Mouse (Mus musculus): ENCODE measurements around the gene Arglu1. TPM values are rescaled to one million over a fixed set of nuclear protein-coding genes. Genes with fewer than 3 reads are reported as not detected.
A peak's percentile ranks its signal among the peaks of the same experiment; 100 is the strongest.

The Arglu1 gene
- 100 to 1,000 TPM; 124 to 252 (median 174) TPM for total RNA-seq (2018; cell fraction: chromatin; rRNA removed)
- total RNA-seq (2018; cell fraction: cytosol; rRNA removed), result 10 to 100 TPM; 12.9 to 27.5 (median 15.6) TPM
- total RNA-seq (2018; cell fraction: nucleus; rRNA removed), result 100 to 1,000 TPM in 17 of 26 experiments, 10 to 100 TPM in 9; 72.6 to 148 (median 109) TPM
- polyA plus RNA-seq (2018), result 27.7 to 33.5 TPM (median 33.3 TPM) in 3 replicates

- WGBS (ENCODE audit: missing documents), result under 1% methylated on average over 71 of the region's 81 CpGs
- Histone ChIP-seq H3K79me2 (ENCODE audit: inconsistent target) (peaks cover 42% of the 10 kb centered on the region), H3K27ac (peak within 1 kb of the TSS; percentile 39; the same call in 1 of the 2 replicates), H3K4me3 (ENCODE audit: inconsistent target) (peak within 1 kb of the TSS; percentile 68), H3K36me3 (ENCODE audit: inconsistent target) (no peaks in the 10 kb centered on the region)
These were observed at the start of gene Arglu1 for GRCm38 (mm10) chr8:8690146-8691092. TSS of gene Arglu1 (minus strand) at chr8:8690521.

GRCm38 (mm10) chr8:8737271-8737670 is 47.0 kb upstream of the Arglu1 start:
- H3K27ac ChIP-seq, result no peak overlapping the region
- no peak overlapping the region for H3K4me3 ChIP-seq (ENCODE audit: inconsistent target)
- H3K36me3 ChIP-seq (ENCODE audit: inconsistent target), result no peaks in the 10 kb centered on the region
- 93% methylated on average over 3 of the region's 3 CpGs for WGBS (ENCODE audit: missing documents)
- H3K79me2 ChIP-seq (ENCODE audit: inconsistent target), result no peaks in the 10 kb centered on the region

GRCm38 (mm10) chr8:8736826-8737225 is 46.5 kb upstream of the Arglu1 start:
- 91% methylated on average over 8 of the region's 8 CpGs for WGBS (ENCODE audit: missing documents)
- Histone ChIP-seq H3K27ac (no peak overlapping the region), H3K79me2 (ENCODE audit: inconsistent target) (no peaks in the 10 kb centered on the region), H3K4me3 (ENCODE audit: inconsistent target) (no peak overlapping the region), H3K36me3 (ENCODE audit: inconsistent target) (no peaks in the 10 kb centered on the region)

DNA sequence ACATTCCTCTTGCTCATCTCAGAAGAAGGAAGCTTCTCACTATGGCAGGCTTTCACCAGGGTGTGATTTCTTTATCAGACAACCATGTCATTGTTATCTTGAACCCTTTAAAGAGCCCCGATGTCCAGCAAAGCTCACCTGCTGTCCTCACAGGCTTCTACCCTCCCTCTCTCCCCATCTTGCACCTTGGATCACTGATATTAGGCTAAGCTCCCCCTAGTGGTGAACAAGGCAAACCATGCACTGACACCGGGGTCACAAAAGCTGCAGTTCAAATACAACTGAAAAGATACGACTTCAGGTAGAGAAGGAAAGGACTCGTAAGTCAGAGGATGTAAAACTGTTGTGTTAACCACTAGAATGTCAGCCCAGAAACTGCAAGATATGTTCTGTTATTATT is 43.5 kb upstream of the Arglu1 start:
- Histone ChIP-seq H3K36me3 (ENCODE audit: inconsistent target) (no peaks in the 10 kb centered on the region), H3K79me2 (ENCODE audit: inconsistent target) (no peaks in the 10 kb centered on the region), H3K27ac (no peak overlapping the region), H3K4me3 (ENCODE audit: inconsistent target) (no peak overlapping the region)
- 34% methylated on average over 4 of the region's 4 CpGs for WGBS (ENCODE audit: missing documents)

DNA sequence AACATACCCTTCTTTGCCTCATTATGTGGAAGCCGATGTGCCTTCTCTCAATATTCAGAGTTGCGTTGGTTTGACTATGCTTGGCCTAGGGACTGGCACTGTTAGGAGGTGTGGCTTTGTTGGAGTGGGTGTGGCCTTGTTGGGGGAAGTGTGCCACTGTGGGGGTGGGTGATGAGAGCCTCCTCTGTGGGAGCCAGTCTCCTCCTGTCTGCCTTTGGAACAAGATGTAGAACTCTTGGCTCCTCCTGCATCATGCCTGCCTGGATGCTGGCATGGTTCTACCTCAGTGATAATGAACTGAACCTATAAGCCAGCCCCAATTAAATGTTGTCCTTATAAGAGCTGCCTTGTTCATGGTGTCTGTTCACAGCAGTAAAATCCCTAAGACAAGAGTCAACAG is 38.3 kb upstream of the Arglu1 start:
- 96% methylated on average over 2 of the region's 2 CpGs for WGBS (ENCODE audit: missing documents)
- Histone ChIP-seq H3K79me2 (ENCODE audit: inconsistent target) (no peaks in the 10 kb centered on the region), H3K4me3 (ENCODE audit: inconsistent target) (no peak overlapping the region), H3K27ac (no peak overlapping the region), H3K36me3 (ENCODE audit: inconsistent target) (no peaks in the 10 kb centered on the region)

- no peaks in the 10 kb centered on the region for H3K79me2 ChIP-seq (ENCODE audit: inconsistent target)
- no peaks in the 10 kb centered on the region for H3K36me3 ChIP-seq (ENCODE audit: inconsistent target)
- H3K4me3 ChIP-seq (ENCODE audit: inconsistent target), result no peak overlapping the region
- 91% methylated on average over 2 of the region's 2 CpGs for WGBS (ENCODE audit: missing documents)
- no peak overlapping the region for H3K27ac ChIP-seq
These were observed 36.2 kb upstream of the Arglu1 start for GRCm38 (mm10) chr8:8726547-8726946.

DNA sequence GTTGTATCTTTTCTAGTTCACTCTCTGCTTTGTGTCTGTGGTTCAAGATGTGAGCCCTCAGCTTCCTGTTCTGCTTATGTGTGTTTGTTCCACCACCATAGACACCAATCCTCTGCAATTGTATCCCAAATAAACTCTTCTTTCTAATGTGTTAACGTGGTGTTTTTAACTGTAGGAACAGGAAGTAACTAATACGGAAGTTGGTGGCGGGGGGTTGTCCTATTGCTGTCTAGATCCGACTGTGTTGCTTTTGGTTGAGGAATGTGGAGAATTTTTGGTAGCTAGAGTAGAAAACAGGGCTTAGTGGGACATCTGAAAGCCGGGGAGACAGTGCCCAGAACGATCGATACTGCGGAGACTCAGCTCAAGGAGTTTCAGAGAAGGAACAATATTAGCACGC is 14.5 kb upstream of the Arglu1 start:
- H3K36me3 ChIP-seq (ENCODE audit: inconsistent target), result no peaks in the 10 kb centered on the region
- 59% methylated on average over 9 of the region's 9 CpGs for WGBS (ENCODE audit: missing documents)
- H3K4me3 ChIP-seq (ENCODE audit: inconsistent target), result no peak overlapping the region
- no peak overlapping the region for H3K27ac ChIP-seq
- no peaks in the 10 kb centered on the region for H3K79me2 ChIP-seq (ENCODE audit: inconsistent target)

DNA sequence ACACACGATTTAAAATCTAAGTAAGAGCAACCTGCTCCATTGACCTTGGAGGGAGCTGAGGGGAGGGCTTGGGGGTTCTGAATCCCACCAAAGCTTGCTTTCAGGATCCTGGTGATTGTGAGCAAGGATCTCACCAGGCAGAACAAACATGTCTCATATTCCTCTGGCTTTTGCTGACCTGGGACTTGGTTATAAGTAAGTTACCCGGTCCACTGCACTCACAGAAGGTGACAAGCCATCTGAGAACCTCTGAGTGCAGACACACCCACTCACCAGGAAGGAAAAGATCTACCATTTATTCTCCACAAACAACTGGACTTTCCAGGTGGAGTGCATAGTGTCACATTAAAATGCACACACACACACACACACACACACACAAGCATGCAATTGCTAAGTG is 13.3 kb upstream of the Arglu1 start:
- Histone ChIP-seq H3K4me3 (ENCODE audit: inconsistent target) (no peak overlapping the region), H3K36me3 (ENCODE audit: inconsistent target) (no peaks in the 10 kb centered on the region), H3K79me2 (ENCODE audit: inconsistent target) (no peaks in the 10 kb centered on the region), H3K27ac (no peak overlapping the region)
- 59% methylated on average over 2 of the region's 2 CpGs for WGBS (ENCODE audit: missing documents)

- 95% methylated on average over 10 of the region's 10 CpGs for WGBS (ENCODE audit: missing documents)
- no peak overlapping the region for H3K4me3 ChIP-seq (ENCODE audit: inconsistent target)
- H3K27ac ChIP-seq, result no peak overlapping the region
- no peaks in the 10 kb centered on the region for H3K36me3 ChIP-seq (ENCODE audit: inconsistent target)
- H3K79me2 ChIP-seq (ENCODE audit: inconsistent target), result no peaks in the 10 kb centered on the region
These were observed 10.5 kb upstream of the Arglu1 start for GRCm38 (mm10) chr8:8700821-8701220.

DNA sequence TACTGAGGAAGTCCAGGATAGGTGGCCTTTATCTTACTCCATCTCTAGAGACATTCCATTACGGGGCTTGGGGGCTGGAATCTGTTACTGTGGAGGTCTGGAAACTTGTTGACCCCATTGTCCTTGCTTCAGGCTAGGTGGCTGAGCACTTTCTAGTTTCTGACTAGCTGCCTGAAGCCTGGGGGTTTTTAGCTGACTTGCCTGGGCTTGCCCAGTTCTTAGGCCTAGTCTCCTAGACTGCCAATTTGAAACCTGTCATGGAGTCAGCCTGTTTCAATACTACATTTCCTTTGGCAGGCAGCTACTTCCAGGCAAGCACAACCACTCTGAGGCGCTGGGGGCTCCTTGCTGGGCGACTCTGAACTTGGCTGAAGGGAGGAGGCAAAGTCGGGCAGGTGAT is 9.9 kb upstream of the Arglu1 start:
- Histone ChIP-seq H3K27ac (no peak overlapping the region), H3K36me3 (ENCODE audit: inconsistent target) (no peaks in the 10 kb centered on the region), H3K4me3 (ENCODE audit: inconsistent target) (no peak overlapping the region), H3K79me2 (ENCODE audit: inconsistent target) (no peaks in the 10 kb centered on the region)
- WGBS (ENCODE audit: missing documents), result 87% methylated on average over 3 of the region's 4 CpGs

DNA sequence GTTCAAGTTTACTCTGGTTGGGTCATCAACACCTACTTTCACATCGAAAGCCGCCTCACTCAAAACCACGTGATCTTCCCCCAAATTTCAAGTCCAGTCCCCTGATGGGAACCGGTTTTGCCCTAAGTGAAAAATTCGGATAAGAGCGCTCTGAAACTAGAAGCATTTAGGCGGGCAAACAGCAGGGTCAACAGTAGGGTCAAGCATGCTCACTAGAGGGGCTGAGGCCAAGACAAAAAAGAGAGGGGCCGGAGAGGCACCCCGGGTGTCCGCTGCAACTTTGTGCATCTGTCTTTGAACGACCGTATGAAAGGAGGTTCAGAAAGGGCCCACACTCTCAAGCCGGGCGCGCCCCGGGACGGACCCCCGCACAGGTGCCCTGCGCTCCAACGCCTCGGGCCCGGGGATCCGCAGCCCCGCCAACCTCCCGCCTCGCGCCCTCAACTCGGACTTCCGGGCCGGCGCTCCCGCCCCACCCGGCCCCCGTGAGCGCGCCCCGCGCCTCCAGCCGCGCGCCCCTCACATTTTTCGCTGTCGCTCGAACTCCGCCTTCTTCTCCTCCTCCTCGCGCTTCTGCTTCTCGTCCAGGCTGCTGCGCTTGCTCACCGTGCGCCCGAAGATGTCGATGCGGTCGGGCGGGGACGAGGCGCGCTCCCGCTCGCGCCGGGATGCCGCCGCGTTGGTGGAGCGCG is 721 bp downstream of the Arglu1 start:
- Histone ChIP-seq H3K27ac (peak overlapping the region; percentile 39; the same call in 1 of the 2 replicates), H3K36me3 (ENCODE audit: inconsistent target) (no peaks in the 10 kb centered on the region), H3K79me2 (ENCODE audit: inconsistent target) (peaks cover 51% of the 10 kb centered on the region), H3K4me3 (ENCODE audit: inconsistent target) (peak overlapping the region; percentile 68)
- under 1% methylated on average over 64 of the region's 68 CpGs for WGBS (ENCODE audit: missing documents)

DNA sequence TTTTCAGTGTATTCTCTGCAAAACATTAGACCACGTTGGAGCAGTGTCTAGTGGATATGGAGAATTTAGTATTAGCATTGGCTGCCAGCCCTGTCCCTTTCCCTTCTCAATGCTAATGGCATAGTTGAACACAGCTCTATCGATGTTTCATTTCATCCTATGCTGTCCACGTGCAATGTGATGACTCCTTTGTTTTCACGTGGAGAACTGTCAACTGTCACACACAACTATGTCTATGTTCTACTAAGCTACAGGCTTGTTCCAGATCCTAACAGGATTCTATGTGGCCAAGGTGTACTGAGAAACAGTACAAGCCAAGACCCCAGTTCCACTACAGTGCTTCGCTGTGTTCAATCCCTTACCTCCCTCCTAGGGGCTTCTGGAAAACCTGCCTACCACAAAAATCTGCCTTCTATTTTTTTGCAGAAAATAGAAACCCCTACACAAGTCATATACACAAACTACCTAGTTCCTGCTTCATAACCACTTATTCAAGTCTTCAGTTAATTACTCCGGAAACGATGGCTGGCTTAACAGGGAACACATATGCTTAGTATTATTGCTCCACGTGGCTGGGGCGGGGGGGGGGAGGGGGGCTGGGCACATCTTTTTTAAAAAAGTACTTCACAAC is 1.4 kb downstream of the Arglu1 start:
- Histone ChIP-seq H3K4me3 (ENCODE audit: inconsistent target) (peak overlapping the region; percentile 68), H3K27ac (0 out of 2 replicates have a peak overlapping the region, but pooled peaks have one; percentile 39), H3K79me2 (ENCODE audit: inconsistent target) (peaks cover 57% of the 10 kb centered on the region), H3K36me3 (ENCODE audit: inconsistent target) (no peaks in the 10 kb centered on the region)
- 9% methylated on average over 9 of the region's 9 CpGs for WGBS (ENCODE audit: missing documents)

GRCm38 (mm10) chr8:8685517-8685916 is 4.8 kb downstream of the Arglu1 start:
- peaks cover 31% of the 10 kb centered on the region for H3K36me3 ChIP-seq (ENCODE audit: inconsistent target)
- WGBS (ENCODE audit: missing documents), result 18% methylated on average over 2 of the region's 2 CpGs

DNA sequence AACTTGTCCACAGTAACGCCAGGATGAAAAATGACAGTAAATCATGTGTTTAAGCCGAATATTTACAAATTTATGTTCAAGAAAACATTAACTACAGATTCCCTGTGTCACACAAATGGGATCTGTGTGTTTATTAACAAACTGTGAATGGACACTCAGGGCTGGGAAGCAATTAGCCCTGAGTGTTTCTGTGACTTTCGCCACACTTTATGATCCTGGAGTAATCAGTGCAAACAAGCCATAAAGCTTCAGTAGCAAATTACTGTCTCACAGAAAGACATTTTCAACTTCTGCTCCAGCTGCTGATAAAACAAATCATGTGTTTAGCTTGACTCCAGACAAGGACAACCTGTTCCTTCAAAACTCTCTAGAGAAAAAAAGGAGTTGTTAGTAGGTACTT is 7.6 kb downstream of the Arglu1 start:
- Histone ChIP-seq H3K36me3 (ENCODE audit: inconsistent target) (peaks cover 39% of the 10 kb centered on the region), H3K27ac (no peak overlapping the region), H3K79me2 (ENCODE audit: inconsistent target) (peaks cover 100% of the 10 kb centered on the region), H3K4me3 (ENCODE audit: inconsistent target) (no peak overlapping the region)
- WGBS (ENCODE audit: missing documents), result 95% methylated on average over 3 of the region's 3 CpGs

More at GRCm38 (mm10) chr8:8685517-8685916, 4.8 kb downstream of the Arglu1 start:
- Histone ChIP-seq H3K27ac (no peak overlapping the region), H3K79me2 (ENCODE audit: inconsistent target) (peaks cover 91% of the 10 kb centered on the region), H3K4me3 (ENCODE audit: inconsistent target) (no peak overlapping the region)
